Comparison of ENCODE assay signal across 8 mouse cellular contexts in the genomic region with DNA sequence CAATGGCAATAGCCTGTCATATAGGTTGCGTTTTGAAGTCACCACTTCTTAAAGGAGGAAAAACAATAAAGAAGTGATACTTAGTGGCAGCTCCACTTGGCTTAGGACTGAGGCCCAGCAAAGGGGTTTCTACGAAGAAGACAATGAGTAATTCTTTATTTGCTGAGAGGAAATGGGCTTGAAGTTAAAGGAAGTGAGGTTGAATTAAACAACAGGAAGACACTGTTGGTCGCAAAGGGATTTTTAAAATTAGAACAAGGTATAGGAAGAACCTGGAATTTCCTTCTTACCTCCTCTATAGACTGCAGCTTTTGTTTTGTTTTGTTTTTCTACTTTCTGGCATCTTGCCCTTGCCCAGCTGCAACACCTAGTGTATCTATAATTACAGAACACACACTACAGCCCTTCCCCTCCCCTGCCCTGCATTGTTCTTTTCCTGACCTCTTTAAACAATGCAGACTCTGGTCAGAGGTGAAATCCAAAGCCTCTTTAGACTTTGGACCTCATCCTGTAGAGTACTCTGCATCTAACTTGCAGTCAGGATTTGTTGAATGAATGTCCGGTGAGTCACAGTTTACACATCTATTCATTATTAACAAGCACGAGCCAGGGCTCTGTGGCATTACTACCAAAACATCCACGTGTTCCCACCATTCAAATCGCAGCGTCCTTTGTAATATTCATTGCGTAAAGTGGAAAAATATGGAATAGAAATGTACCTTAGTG.
A peak's percentile ranks its signal among the peaks of the same experiment; 100 is the strongest.
DNase-seq lines count a peak whose midpoint lies in the region; ATAC-seq and TF ChIP-seq lines count a peak whose summit lies in the region.

No protein-coding gene starts in this region.

- intact Hi-C loops in heart, adult 2 months (cut with DNase I) = loop anchor here (1.0 to 5.0 kb wide), 4 partner anchors 29 to 70 kb away; no protein-coding TSS in a partner anchor

- H3K9me3 ChIP-seq in hindbrain, embryonic 11.5 days (ENCODE audit: control insufficient read depth, low read length) = no peaks in the 10 kb centered on the region
- no peaks in the 10 kb centered on the region for H3K9me3 ChIP-seq in hindbrain, embryonic 16.5 days (ENCODE audit: control insufficient read depth, low read length)
- no peaks in the 10 kb centered on the region for H3K9me3 ChIP-seq in kidney, embryonic 14.5 days (ENCODE audit: control insufficient read depth, low read length)

- no peak for TF ChIP-seq POLR2A in heart, adult 2 months (IDR thresholded peaks at IDR 0.05; ENCODE audit: insufficient read depth, low read depth, low read length)

- H3K36me3 ChIP-seq in hindbrain, embryonic 11.5 days (ENCODE audit: control insufficient read depth, insufficient read depth, low read length) = no peaks in the 10 kb centered on the region
- no peaks in the 10 kb centered on the region for H3K36me3 ChIP-seq in hindbrain, embryonic 16.5 days (ENCODE audit: control insufficient read depth, insufficient read depth, low read length)
- H3K36me3 ChIP-seq in heart, adult 2 months (ENCODE audit: control insufficient read depth, insufficient read depth, low read length) = peaks cover 25% of the 10 kb centered on the region
- no peaks in the 10 kb centered on the region for H3K36me3 ChIP-seq in kidney, embryonic 14.5 days (ENCODE audit: control insufficient read depth, insufficient read depth, low read length)

- H3K4me2 ChIP-seq in hindbrain, embryonic 11.5 days (replicated peaks; ENCODE audit: low read depth, low read length) = no peak overlapping the region
- H3K4me2 ChIP-seq in hindbrain, embryonic 16.5 days (ENCODE audit: low read length) = no peak overlapping the region
- no peak overlapping the region for H3K4me2 ChIP-seq in kidney, embryonic 14.5 days (replicated peaks; ENCODE audit: low read depth, low read length)

- no peak for TF ChIP-seq EP300 in heart, adult 2 months (IDR thresholded peaks at IDR 0.05; ENCODE audit: insufficient read depth, low read depth, low read length)

- H3K79me2 ChIP-seq in heart, adult 2 months (replicated peaks; ENCODE audit: control insufficient read depth, insufficient read depth, low read length) = peaks cover 4% of the 10 kb centered on the region

- no peak for DNase-seq in hindbrain, embryonic 11.5 days (ENCODE audit: low spot score)
- DNase-seq in heart, adult 2 months = peak in 1 of 2 experiments; percentile 60
- DNase-seq in cerebellum, adult 11-12 months = no peak
- no peak for DNase-seq in urinary bladder, postnatal 10 days (ENCODE audit: low spot score)
- DNase-seq in layer of hippocampus, adult 11-12 months (ENCODE audit: low spot score) = no peak

- no peak overlapping the region for H3K9ac ChIP-seq in hindbrain, embryonic 11.5 days (ENCODE audit: low read depth, low read length)
- no peak overlapping the region for H3K9ac ChIP-seq in hindbrain, embryonic 16.5 days (ENCODE audit: low read depth, low read length)
- H3K9ac ChIP-seq in heart, adult 2 months (ENCODE audit: low read depth, low read length) = no peak overlapping the region
- no peak overlapping the region for H3K9ac ChIP-seq in kidney, embryonic 14.5 days (ENCODE audit: low read depth, low read length)

- 79% methylated on average over 9 of the region's 9 CpGs for WGBS in hindbrain, embryonic 11.5 days
- 65% methylated on average over 9 of the region's 9 CpGs for WGBS in hindbrain, embryonic 16.5 days
- WGBS in heart, adult 2 months = 34% methylated on average over 9 of the region's 9 CpGs
- WGBS in kidney, embryonic 14.5 days = 79% methylated on average over 9 of the region's 9 CpGs

- no peaks in the 10 kb centered on the region for H3K4me1 ChIP-seq in hindbrain, embryonic 11.5 days (replicated peaks; ENCODE audit: control insufficient read depth, insufficient read depth, low read length)
- peaks cover 7% of the 10 kb centered on the region for H3K4me1 ChIP-seq in hindbrain, embryonic 16.5 days (ENCODE audit: control insufficient read depth, insufficient read depth, low read depth, low read length)
- peaks cover 18% of the 10 kb centered on the region for H3K4me1 ChIP-seq in heart, adult 2 months (ENCODE audit: control insufficient read depth, insufficient read depth, low read length)
- no peaks in the 10 kb centered on the region for H3K4me1 ChIP-seq in kidney, embryonic 14.5 days (ENCODE audit: control insufficient read depth, insufficient read depth, low read length)

- no peak for TF ChIP-seq CTCF in heart, adult 2 months (IDR thresholded peaks at IDR 0.05)

- H3K4me3 ChIP-seq in hindbrain, embryonic 11.5 days (ENCODE audit: low read depth, low read length) = no peak overlapping the region
- no peak overlapping the region for H3K4me3 ChIP-seq in hindbrain, embryonic 16.5 days (ENCODE audit: low read length)
- no peak overlapping the region for H3K4me3 ChIP-seq in heart, adult 2 months
- H3K4me3 ChIP-seq in kidney, embryonic 14.5 days (ENCODE audit: low read length) = no peak overlapping the region

- no peaks in the 10 kb centered on the region for H3K27me3 ChIP-seq in hindbrain, embryonic 11.5 days (ENCODE audit: control insufficient read depth, insufficient read depth, low read length)
- no peaks in the 10 kb centered on the region for H3K27me3 ChIP-seq in hindbrain, embryonic 16.5 days (replicated peaks; ENCODE audit: control insufficient read depth, insufficient read depth, low read length)
- no peaks in the 10 kb centered on the region for H3K27me3 ChIP-seq in heart, adult 2 months (ENCODE audit: control insufficient read depth, insufficient read depth, low read length)
- H3K27me3 ChIP-seq in kidney, embryonic 14.5 days (ENCODE audit: control insufficient read depth, insufficient read depth, low read length) = no peaks in the 10 kb centered on the region

- ATAC-seq in hindbrain, embryonic 11.5 days (ENCODE audit: low FRiP score) = no peak
- ATAC-seq in hindbrain, embryonic 16.5 days = no peak
- peak; percentile 28; the same call in 1 of the 2 replicates for ATAC-seq in kidney, embryonic 14.5 days (ENCODE audit: low FRiP score, low TSS enrichment)
- ATAC-seq in megakaryocyte progenitor cell, adult 5-6 weeks (replicated peaks; ENCODE audit: poor library complexity) = peak; percentile 54

- H3K27ac ChIP-seq in hindbrain, embryonic 11.5 days (ENCODE audit: low read depth, low read length) = 0 out of 2 replicates have a peak overlapping the region, but pooled peaks have one; percentile 30
- H3K27ac ChIP-seq in hindbrain, embryonic 16.5 days (ENCODE audit: low read depth, low read length) = no peak overlapping the region; the same call in 1 of the 2 replicates
- peak overlapping the region; percentile 89 for H3K27ac ChIP-seq in heart, adult 2 months
- no peak overlapping the region for H3K27ac ChIP-seq in kidney, embryonic 14.5 days (ENCODE audit: low read depth, low read length)

Comparison
In these comparisons a context has a peak if more than half of its experiments do, and no peak if none do; other contexts are left out.
1. H3K27ac ChIP-seq: peak in hindbrain, embryonic 11.5 days (single experiment) and heart, adult 2 months (single experiment); none in hindbrain, embryonic 16.5 days (single experiment) and kidney, embryonic 14.5 days (single experiment).
2. ATAC-seq: peak in kidney, embryonic 14.5 days (single experiment) and megakaryocyte progenitor cell, adult 5-6 weeks (single experiment); none in hindbrain, embryonic 11.5 days (single experiment) and hindbrain, embryonic 16.5 days (single experiment).